14 mouse cellular contexts compared by ENCODE assay signal in the genomic region with DNA sequence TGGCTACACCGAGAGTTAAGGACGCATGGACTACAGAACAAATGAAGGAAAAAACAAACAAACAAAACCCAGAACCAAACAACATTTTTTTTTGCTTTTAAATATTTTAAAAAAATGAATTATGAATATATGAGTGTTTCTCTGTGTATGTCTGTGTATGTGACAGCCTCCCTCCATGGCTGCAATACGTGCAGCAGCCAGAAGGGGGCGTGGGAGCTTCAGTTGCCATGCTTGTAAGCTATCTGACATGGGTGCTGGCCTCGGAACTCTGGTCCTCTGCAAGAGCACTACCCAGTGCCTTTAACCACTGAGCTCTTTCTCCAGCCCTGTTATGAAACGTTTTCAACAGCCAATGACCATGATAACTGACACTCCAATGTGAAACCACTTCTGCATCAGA. TPM values are rescaled to one million over a fixed set of nuclear protein-coding genes. Genes with fewer than 3 reads are reported as not detected.
DNase-seq lines count a peak whose midpoint lies in the region; TF ChIP-seq lines count a peak whose summit lies in the region.
"Had no signal": no experiment of that assay in that cellular context is flagged by ENCODE, and none has a peak within 500 bp of the region (broad histone marks: within the 10 kb centered on the region; RNA-seq: fewer than 3 reads in every experiment).

No protein-coding gene starts in this region.

- no peak for DNase-seq in left cerebral cortex, adult 2 months (ENCODE audit: extremely low spot score in 1 of 2, low spot score in 2 of 2)
- DNase-seq in left cerebral cortex, adult 18-20 months (ENCODE audit: low spot score in 2 of 2) = no peak
- DNase-seq in A20 (ENCODE audit: low read depth, low spot score) = peak; percentile 57
- DNase-seq in adrenal gland, postnatal 10 days = no peak
- DNase-seq in limb, embryonic 10.5 days (ENCODE audit: low spot score) = no peak
- DNase-seq in adrenal gland, postnatal 14 days = no peak
- DNase-seq: cerebellum, adult 18-20 months; kidney, postnatal 25 days; retina, postnatal 1 day had no signal

- H3K4me1 ChIP-seq in E14TG2a.4 (replicated peaks; ENCODE audit: low read depth, low read length) = peaks cover 17% of the 10 kb centered on the region
- H3K4me1 ChIP-seq in cortical plate, adult 2 months (ENCODE audit: control insufficient read depth, insufficient read depth, low read length) = no peaks in the 10 kb centered on the region
- H3K4me1 ChIP-seq in limb, embryonic 10.5 days = peaks cover 14% of the 10 kb centered on the region

- H3K27ac ChIP-seq in left cerebral cortex, adult 2 months = no peak overlapping the region
- H3K27ac ChIP-seq in cortical plate, adult 2 months (ENCODE audit: insufficient read depth, low read length) = no peak overlapping the region
- no peak overlapping the region for H3K27ac ChIP-seq in limb, embryonic 10.5 days
- H3K27ac ChIP-seq: hindbrain, embryonic 12.5 days had no signal

- H3K27me3 ChIP-seq in E14TG2a.4 (ENCODE audit: insufficient read depth, low read length) = no peaks in the 10 kb centered on the region
- H3K27me3 ChIP-seq in limb, embryonic 10.5 days (ENCODE audit: low read depth, poor library complexity, severe bottlenecking) = no peaks in the 10 kb centered on the region
- H3K27me3 ChIP-seq: heart, embryonic 12.5 days; hindbrain, embryonic 12.5 days had no signal

- no peak overlapping the region for H3K4me3 ChIP-seq in left cerebral cortex, adult 2 months
- H3K4me3 ChIP-seq in E14TG2a.4 (replicated peaks; ENCODE audit: low read length) = no peak overlapping the region
- no peak overlapping the region for H3K4me3 ChIP-seq in cortical plate, adult 2 months (ENCODE audit: insufficient read depth, low read length)
- no peak overlapping the region for H3K4me3 ChIP-seq in limb, embryonic 10.5 days
- H3K4me3 ChIP-seq: heart, embryonic 12.5 days; hindbrain, embryonic 12.5 days had no signal

- no peaks in the 10 kb centered on the region for H3K36me3 ChIP-seq in E14TG2a.4 (ENCODE audit: insufficient read depth, low read length)
- no peaks in the 10 kb centered on the region for H3K36me3 ChIP-seq in limb, embryonic 10.5 days
- H3K36me3 ChIP-seq: heart, embryonic 12.5 days; hindbrain, embryonic 12.5 days had no signal

- intact Hi-C loops in left cerebral cortex, adult 2 months (cut with DNase I) = no loop called here

- no peaks in the 10 kb centered on the region for H3K9me3 ChIP-seq in E14TG2a.4 (ENCODE audit: low read length)
- no peaks in the 10 kb centered on the region for H3K9me3 ChIP-seq in limb, embryonic 10.5 days (replicated peaks)
- H3K9me3 ChIP-seq: heart, embryonic 12.5 days; hindbrain, embryonic 12.5 days had no signal

- TF ChIP-seq POLR2A in cortical plate, adult 2 months (IDR thresholded peaks at IDR 0.05; ENCODE audit: extremely low read depth, insufficient read depth, low read length) = no peak

- WGBS in limb, embryonic 10.5 days = 88% methylated on average over 6 of the region's 6 CpGs

- peak; percentile 22 for TF ChIP-seq CTCF in left cerebral cortex, adult 2 months (IDR thresholded peaks at IDR 0.05)
- TF ChIP-seq CTCF in E14TG2a.4 (conservative IDR thresholded peaks at IDR 0.05; ENCODE audit: low read length) = peak; percentile 88
- TF ChIP-seq CTCF in cortical plate, adult 2 months (IDR thresholded peaks at IDR 0.05; ENCODE audit: extremely low read depth, insufficient read depth, low read length) = 0 out of 2 replicates have a peak, but pooled peaks have one; percentile 17

RNA-seq across cellular contexts. Expression of gene D6Ertd527e, which starts 16.1 kb away (rescaled TPM):
- total RNA-seq in left cerebral cortex, adult 2 months (2021) = not detected
- total RNA-seq in left cerebral cortex, adult 18-20 months (2021) = not detected
- 0.31 TPM in 1 of 2 replicates, not detected in the other for polyA plus RNA-seq in cortical plate, adult 2 months (2012; rRNA removed)
- total RNA-seq in adrenal gland, postnatal 10 days (2021) = under 1 TPM; 0.12 TPM
- polyA plus RNA-seq in limb, embryonic 10.5 days (2016; fragmentation: Nextera tagmentation; extraction: Ambion mirVana) = 0.18 and 0.33 TPM in 2 replicates
- total RNA-seq in adrenal gland, postnatal 14 days (2021) = not detected in 2 replicates
- total RNA-seq: left cerebral cortex, postnatal 25 days had no signal

Comparison
In these comparisons a context has a peak if more than half of its experiments do, and no peak if none do; other contexts are left out.
1. CTCF ChIP-seq: peak in every context shown above with its lines; median percentile 88 in E14TG2a.4; 22 in left cerebral cortex, adult 2 months; 17 in cortical plate, adult 2 months.